Mouse (Mus musculus) lung, embryonic 16.5 days (tissue): ENCODE measurements around the gene Diexf. TPM values are rescaled to one million over a fixed set of nuclear protein-coding genes. Genes with fewer than 3 reads are reported as not detected.

Experiments
- ATAC-seq: fragments of 200-750 bp; cut with Nextera tagmentation; 2 replicates; pipeline ENCODE4 v1.8.0; 2017; ENCODE audit warnings: low read depth, mild to moderate bottlenecking, moderate library complexity
- H3K27ac ChIP-seq: fragments of 300-500 bp; sonication (generic); 2 replicates; pipeline ENCODE4 v1.5.1; 2014; ENCODE audit warnings: mild to moderate bottlenecking, control low read depth, low read length
- H3K27me3 ChIP-seq: fragments of 300-500 bp; sonication (generic); 2 replicates; pipeline ENCODE4 v1.6.1; 2014; ENCODE audit warnings: low read depth, low read length, mixed read lengths; ENCODE audit not compliant: control insufficient read depth, insufficient read depth
- H3K36me3 ChIP-seq: fragments of 300-500 bp; sonication (generic); 2 replicates; pipeline ENCODE4 v1.6.1; 2014; ENCODE audit warnings: low read length; ENCODE audit not compliant: control insufficient read depth, insufficient read depth
- H3K4me1 ChIP-seq: fragments of 300-500 bp; sonication (generic); replicated peaks from 2 replicates; pipeline ENCODE4 v1.6.1; 2014; ENCODE audit warnings: low read length, mixed read lengths; ENCODE audit not compliant: control insufficient read depth, insufficient read depth
- H3K4me2 ChIP-seq: fragments of 300-500 bp; sonication (generic); 2 replicates; pipeline ENCODE4 v1.6.1; 2014; ENCODE audit warnings: low read depth, low read length, control low read depth
- H3K4me3 ChIP-seq: fragments of 300-500 bp; sonication (generic); 2 replicates; pipeline ENCODE4 v1.5.1; 2014; ENCODE audit warnings: mild to moderate bottlenecking, low read length, control low read depth
- H3K9ac ChIP-seq: fragments of 300-500 bp; sonication (generic); 2 replicates; pipeline ENCODE4 v1.6.1; 2014; ENCODE audit warnings: low read length, control low read depth
- H3K9me3 ChIP-seq: fragments of 300-500 bp; sonication (generic); 2 replicates; pipeline ENCODE4 v1.6.1; 2016; ENCODE audit warnings: low read length; ENCODE audit not compliant: control insufficient read depth
- WGBS: fragments of 180-500 bp; shearing (Covaris S2); extraction: QIAGEN DNeasy Blood & Tissue Kit; methylation state at CpG from one replicate; pipeline ENCODE4 v1.1.7; 2014; 5-methylcytosine and 5-hydroxymethylcytosine counted together
- polyA plus RNA-seq: library from polyadenylated mRNA; unstranded; fragments of >200 nt; fragmentation: Nextera tagmentation; extraction: Ambion mirVana; gene quantifications from 2 replicates; pipeline ENCODE4 v1.2.1, GENCODE M21; 2015

Gene Diexf
- polyA plus RNA-seq, 1 experiment from 2014 or later = 8.8 TPM

GRCm38 (mm10) chr1:193102029-193102428 is 28.0 kb downstream of the Diexf start:
- Histone ChIP-seq H3K4me1 (no peaks in the 10 kb centered on the region), H3K9ac (no peak overlapping the region), H3K27ac (no peak overlapping the region), H3K36me3 (peaks cover 7% of the 10 kb centered on the region; the same call in 1 of the 2 replicates), H3K27me3 (no peaks in the 10 kb centered on the region), H3K4me3 (no peak overlapping the region), H3K4me2 (no peak overlapping the region), H3K9me3 (no peaks in the 10 kb centered on the region)
- no peak for ATAC-seq
- WGBS = 47% methylated on average over 4 of the region's 4 CpGs

GRCm38 (mm10) chr1:193098946-193099345 is 31.1 kb downstream of the Diexf start:
- no peak overlapping the region for H3K9ac ChIP-seq
- H3K27ac ChIP-seq = no peak overlapping the region
- H3K9me3 ChIP-seq = no peaks in the 10 kb centered on the region
- H3K4me2 ChIP-seq = no peak overlapping the region
- H3K27me3 ChIP-seq = no peaks in the 10 kb centered on the region
- no peaks in the 10 kb centered on the region for H3K4me1 ChIP-seq
- H3K4me3 ChIP-seq = no peak overlapping the region
- no peak for ATAC-seq
- WGBS = 81% methylated on average over 3 of the region's 3 CpGs
- no peaks in the 10 kb centered on the region for H3K36me3 ChIP-seq

GRCm38 (mm10) chr1:193093596-193093995 is 36.5 kb downstream of the Diexf start:
- no peak for ATAC-seq

GRCm38 (mm10) chr1:193092771-193093170 is 37.3 kb downstream of the Diexf start:
- no peaks in the 10 kb centered on the region for H3K27me3 ChIP-seq
- no peak overlapping the region for H3K4me3 ChIP-seq
- no peak overlapping the region for H3K27ac ChIP-seq
- H3K9me3 ChIP-seq = no peaks in the 10 kb centered on the region
- WGBS = 35% methylated on average over 1 of the region's 1 CpGs
- no peak overlapping the region for H3K4me2 ChIP-seq
- no peak for ATAC-seq
- no peak overlapping the region for H3K9ac ChIP-seq
- H3K4me1 ChIP-seq = no peaks in the 10 kb centered on the region; the same call in 1 of the 2 replicates
- no peaks in the 10 kb centered on the region for H3K36me3 ChIP-seq

More at GRCm38 (mm10) chr1:193093596-193093995, 36.5 kb downstream of the Diexf start:
- Histone ChIP-seq H3K9ac (no peak overlapping the region), H3K4me1 (no peaks in the 10 kb centered on the region), H3K4me3 (no peak overlapping the region), H3K27me3 (no peaks in the 10 kb centered on the region), H3K4me2 (no peak overlapping the region), H3K27ac (no peak overlapping the region), H3K36me3 (no peaks in the 10 kb centered on the region), H3K9me3 (no peaks in the 10 kb centered on the region)
- 79% methylated on average over 3 of the region's 3 CpGs for WGBS

GRCm38 (mm10) chr1:193090894-193091293 is 39.2 kb downstream of the Diexf start:
- H3K4me3 ChIP-seq = no peak overlapping the region
- H3K9me3 ChIP-seq = no peaks in the 10 kb centered on the region
- no peak overlapping the region for H3K4me2 ChIP-seq
- no peaks in the 10 kb centered on the region for H3K27me3 ChIP-seq
- ATAC-seq = no peak
- H3K36me3 ChIP-seq = no peaks in the 10 kb centered on the region
- H3K4me1 ChIP-seq = peaks cover 8% of the 10 kb centered on the region; the same call in 1 of the 2 replicates
- WGBS = 79% methylated on average over 11 of the region's 11 CpGs
- no peak overlapping the region for H3K27ac ChIP-seq
- H3K9ac ChIP-seq = no peak overlapping the region

- H3K4me3 ChIP-seq = no peak overlapping the region
- H3K27ac ChIP-seq = no peak overlapping the region
- no peak overlapping the region for H3K4me2 ChIP-seq
- no peaks in the 10 kb centered on the region for H3K9me3 ChIP-seq
- H3K9ac ChIP-seq = no peak overlapping the region
- no peaks in the 10 kb centered on the region for H3K36me3 ChIP-seq
- 77% methylated on average over 18 of the region's 18 CpGs for WGBS
- H3K27me3 ChIP-seq = no peaks in the 10 kb centered on the region
- ATAC-seq = no peak
- peaks cover 8% of the 10 kb centered on the region; the same call in 1 of the 2 replicates for H3K4me1 ChIP-seq
Observed at GRCm38 (mm10) chr1:193090211-193090871, 39.7 kb downstream of the Diexf start.

GRCm38 (mm10) chr1:193089683-193090082 is 40.4 kb downstream of the Diexf start:
- no peak overlapping the region for H3K4me3 ChIP-seq
- ATAC-seq = no peak

GRCm38 (mm10) chr1:193089211-193089610 is 40.9 kb downstream of the Diexf start:
- 89% methylated on average over 6 of the region's 6 CpGs for WGBS
- Histone ChIP-seq H3K9me3 (no peaks in the 10 kb centered on the region), H3K36me3 (no peaks in the 10 kb centered on the region), H3K27me3 (no peaks in the 10 kb centered on the region), H3K4me1 (peaks cover 8% of the 10 kb centered on the region; the same call in 1 of the 2 replicates), H3K27ac (no peak overlapping the region), H3K4me2 (no peak overlapping the region), H3K4me3 (no peak overlapping the region), H3K9ac (no peak overlapping the region)
- ATAC-seq = no peak

More at GRCm38 (mm10) chr1:193089683-193090082, 40.4 kb downstream of the Diexf start:
- Histone ChIP-seq H3K9ac (no peak overlapping the region), H3K4me2 (no peak overlapping the region), H3K36me3 (no peaks in the 10 kb centered on the region), H3K9me3 (no peaks in the 10 kb centered on the region), H3K27me3 (no peaks in the 10 kb centered on the region), H3K27ac (no peak overlapping the region), H3K4me1 (peaks cover 8% of the 10 kb centered on the region; the same call in 1 of the 2 replicates)
- 72% methylated on average over 3 of the region's 3 CpGs for WGBS

- H3K27ac ChIP-seq = no peak overlapping the region
- peak; percentile 84 for ATAC-seq
Observed at GRCm38 (mm10) chr1:193086842-193087476, 43.1 kb downstream of the Diexf start.

More at GRCm38 (mm10) chr1:193086842-193087476, 43.1 kb downstream of the Diexf start:
- H3K36me3 ChIP-seq = no peaks in the 10 kb centered on the region
- H3K4me2 ChIP-seq = no peak overlapping the region
- WGBS = 33% methylated on average over 9 of the region's 9 CpGs
- H3K9me3 ChIP-seq = no peaks in the 10 kb centered on the region
- peaks cover 8% of the 10 kb centered on the region; the same call in 1 of the 2 replicates for H3K4me1 ChIP-seq
- H3K4me3 ChIP-seq = no peak overlapping the region
- no peak overlapping the region for H3K9ac ChIP-seq
- H3K27me3 ChIP-seq = no peaks in the 10 kb centered on the region
